Mouse (Mus musculus) liver, adult 2 months (tissue): ENCODE results near the gene Polr2f. TPM values are rescaled to one million over a fixed set of nuclear protein-coding genes. Genes with fewer than 3 reads are reported as not detected.

Experiments used
- DNase-seq: peaks from one replicate; pipeline ENCODE4 v3.0.0-alpha.2; 2011; ENCODE audit warnings: low read depth, low spot score; ENCODE audit errors: extremely low read depth
- H3K27ac ChIP-seq: fragments of 200-500 bp; replicated peaks from 2 replicates; pipeline ENCODE4 v1.5.1; 2012; ENCODE audit warnings: low read depth, mild to moderate bottlenecking, control low read depth, inconsistent platforms, low read length; ENCODE audit not compliant: insufficient read depth
- H3K27me3 ChIP-seq: fragments of 200-500 bp; 2 replicates; pipeline ENCODE4 v1.6.1; 2012; ENCODE audit warnings: mild to moderate bottlenecking, moderate library complexity, low read length, inconsistent platforms; ENCODE audit not compliant: control insufficient read depth, insufficient read depth
- H3K36me3 ChIP-seq: fragments of 200-500 bp; 2 replicates; pipeline ENCODE4 v1.6.1; 2012; ENCODE audit warnings: low read length, inconsistent platforms; ENCODE audit not compliant: control insufficient read depth, insufficient read depth
- H3K4me1 ChIP-seq: fragments of 200-500 bp; 2 replicates; pipeline ENCODE4 v1.6.1; 2011; ENCODE audit warnings: low read length; ENCODE audit not compliant: control insufficient read depth, insufficient read depth
- H3K4me3 ChIP-seq: fragments of 200-500 bp; 2 replicates; pipeline ENCODE4 v1.5.1; 2011; ENCODE audit warnings: low read depth, mild to moderate bottlenecking, control low read depth, low read length, moderate library complexity; ENCODE audit not compliant: insufficient read depth
- H3K79me2 ChIP-seq: fragments of 200-500 bp; 2 replicates; pipeline ENCODE4 v1.6.1; 2012; ENCODE audit warnings: inconsistent platforms, mild to moderate bottlenecking, low read length, moderate library complexity; ENCODE audit not compliant: control insufficient read depth, insufficient read depth
- H3K9ac ChIP-seq: fragments of 200-500 bp; 2 replicates; pipeline ENCODE4 v1.6.1; 2012; ENCODE audit warnings: low read depth, mild to moderate bottlenecking, control low read depth, inconsistent platforms, low read length
- CTCF ChIP-seq: fragments of 200-500 bp; IDR thresholded peaks from 2 replicates; pipeline ENCODE4 v1.5.1; 2011; ENCODE audit warnings: low read depth, low read length, control low read depth
- POLR2A ChIP-seq: fragments of 200-500 bp; IDR thresholded peaks from 2 replicates; pipeline ENCODE4 v1.6.1; 2011; ENCODE audit warnings: low read length, control low read depth; ENCODE audit not compliant: insufficient read depth; ENCODE audit errors: extremely low read depth
- WGBS: fragments of 180-500 bp; shearing (Covaris S2); methylation state at CpG from one replicate; pipeline ENCODE4 v1.1.7; 2018; 5-methylcytosine and 5-hydroxymethylcytosine counted together
- polyA plus RNA-seq: library from polyadenylated mRNA; depleted of rRNA; stranded (reverse); fragments of >200 nt; gene quantifications from 2 replicates; pipeline ENCODE4 v1.2.3, GENCODE M21; 2012
- total RNA-seq: library from RNA; depleted of rRNA; stranded (reverse); fragments of >200 nt; gene quantifications from 2 replicates; pipeline ENCODE4 v1.2.3, GENCODE M21; 2014

The Polr2f gene
- total and polyA plus RNA-seq, 2 experiments, result 29.9 to 36.0 TPM

- H3K36me3 ChIP-seq, result peaks cover 13% of the 10 kb centered on the region; the same call in 1 of the 2 replicates
- no peaks in the 10 kb centered on the region for H3K27me3 ChIP-seq
- H3K9ac ChIP-seq, result no peak overlapping the region
- H3K27ac ChIP-seq, result no peak overlapping the region
- H3K4me3 ChIP-seq, result no peak overlapping the region
- H3K79me2 ChIP-seq, result no peaks in the 10 kb centered on the region
- no peak for TF ChIP-seq CTCF
- no peak for TF ChIP-seq POLR2A
- DNase-seq, result peak; percentile 42
- H3K4me1 ChIP-seq, result peaks cover 12% of the 10 kb centered on the region
- WGBS, result 19% methylated on average over 2 of the region's 2 CpGs
These were observed 43.7 kb upstream of the Polr2f start for GRCm38 (mm10) chr15:79097135-79097534.

GRCm38 (mm10) chr15:79097611-79098025 is 43.2 kb upstream of the Polr2f start:
- Histone ChIP-seq H3K9ac (peak overlapping the region; percentile 9; the same call in 1 of the 2 replicates), H3K27me3 (no peaks in the 10 kb centered on the region), H3K36me3 (peaks cover 13% of the 10 kb centered on the region; the same call in 1 of the 2 replicates), H3K79me2 (no peaks in the 10 kb centered on the region), H3K4me3 (no peak overlapping the region), H3K4me1 (peaks cover 12% of the 10 kb centered on the region), H3K27ac (no peak overlapping the region)
- WGBS, result 26% methylated on average over 6 of the region's 6 CpGs
- peak; percentile 57 for DNase-seq
- TF ChIP-seq POLR2A (no peak), CTCF (no peak)

- Histone ChIP-seq H3K79me2 (no peaks in the 10 kb centered on the region), H3K9ac (no peak overlapping the region), H3K27ac (peak overlapping the region; percentile 26; the same call in 1 of the 2 replicates), H3K27me3 (no peaks in the 10 kb centered on the region), H3K4me1 (peaks cover 12% of the 10 kb centered on the region), H3K4me3 (no peak overlapping the region), H3K36me3 (peaks cover 13% of the 10 kb centered on the region; the same call in 1 of the 2 replicates)
- no peak for DNase-seq
- TF ChIP-seq POLR2A, result no peak
- TF ChIP-seq CTCF, result no peak
- WGBS, result 80% methylated on average over 5 of the region's 5 CpGs
These were observed 42.6 kb upstream of the Polr2f start for GRCm38 (mm10) chr15:79098220-79098619.

DNA sequence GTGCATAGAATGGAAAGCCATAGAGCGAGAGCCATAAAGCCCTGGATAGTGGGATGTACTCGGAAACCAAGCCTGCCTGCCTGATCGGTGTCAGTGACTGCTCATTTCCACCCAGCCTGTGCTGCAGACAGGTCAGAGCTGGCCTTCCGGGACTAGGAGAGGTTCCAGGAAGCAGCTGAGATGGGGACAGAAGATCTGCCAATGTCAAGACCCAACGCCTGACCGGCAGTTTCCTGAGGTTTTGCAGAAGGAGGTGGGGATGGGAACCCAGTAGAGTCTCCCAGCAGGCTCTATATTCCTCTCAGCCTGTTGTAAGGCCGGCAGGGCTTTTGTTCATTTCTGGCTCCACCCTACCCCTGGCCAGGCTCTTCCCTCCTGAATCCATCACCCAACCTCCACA is 41.9 kb upstream of the Polr2f start:
- TF ChIP-seq POLR2A (no peak), CTCF (no peak)

GRCm38 (mm10) chr15:79099456-79099855 is 41.4 kb upstream of the Polr2f start:
- TF ChIP-seq CTCF (no peak), POLR2A (no peak)
- no peak for DNase-seq
- H3K4me1 ChIP-seq, result peaks cover 12% of the 10 kb centered on the region
- H3K4me3 ChIP-seq, result no peak overlapping the region
- H3K79me2 ChIP-seq, result no peaks in the 10 kb centered on the region
- no peak overlapping the region for H3K9ac ChIP-seq
- WGBS, result 78% methylated on average over 4 of the region's 4 CpGs
- H3K27me3 ChIP-seq, result no peaks in the 10 kb centered on the region
- H3K36me3 ChIP-seq, result peaks cover 1% of the 10 kb centered on the region; the same call in 1 of the 2 replicates
- peak overlapping the region; percentile 44 for H3K27ac ChIP-seq

More for the DNA sequence above, 41.9 kb upstream of the Polr2f start:
- 67% methylated on average over 7 of the region's 7 CpGs for WGBS
- H3K4me3 ChIP-seq, result no peak overlapping the region
- H3K4me1 ChIP-seq, result peaks cover 12% of the 10 kb centered on the region
- peak overlapping the region; percentile 44 for H3K27ac ChIP-seq
- H3K79me2 ChIP-seq, result no peaks in the 10 kb centered on the region
- no peaks in the 10 kb centered on the region for H3K27me3 ChIP-seq
- DNase-seq, result no peak
- no peak overlapping the region for H3K9ac ChIP-seq
- H3K36me3 ChIP-seq, result peaks cover 7% of the 10 kb centered on the region; the same call in 1 of the 2 replicates

- Histone ChIP-seq H3K4me3 (no peak overlapping the region), H3K27ac (no peak overlapping the region), H3K27me3 (no peaks in the 10 kb centered on the region), H3K79me2 (no peaks in the 10 kb centered on the region), H3K36me3 (no peaks in the 10 kb centered on the region), H3K9ac (no peak overlapping the region), H3K4me1 (peaks cover 12% of the 10 kb centered on the region)
- no peak for TF ChIP-seq CTCF
- no peak for TF ChIP-seq POLR2A
- DNase-seq, result no peak
- WGBS, result 88% methylated on average over 4 of the region's 4 CpGs
These were observed 40.4 kb upstream of the Polr2f start for GRCm38 (mm10) chr15:79100391-79100790.
